Mouse (Mus musculus): Measurements from ENCODE around the gene Socs7. TPM values are rescaled to one million over a fixed set of nuclear protein-coding genes. Genes with fewer than 3 reads are reported as not detected.

Socs7 gene
- polyA plus RNA-seq, 1 experiment = 9.2 TPM

DNA sequence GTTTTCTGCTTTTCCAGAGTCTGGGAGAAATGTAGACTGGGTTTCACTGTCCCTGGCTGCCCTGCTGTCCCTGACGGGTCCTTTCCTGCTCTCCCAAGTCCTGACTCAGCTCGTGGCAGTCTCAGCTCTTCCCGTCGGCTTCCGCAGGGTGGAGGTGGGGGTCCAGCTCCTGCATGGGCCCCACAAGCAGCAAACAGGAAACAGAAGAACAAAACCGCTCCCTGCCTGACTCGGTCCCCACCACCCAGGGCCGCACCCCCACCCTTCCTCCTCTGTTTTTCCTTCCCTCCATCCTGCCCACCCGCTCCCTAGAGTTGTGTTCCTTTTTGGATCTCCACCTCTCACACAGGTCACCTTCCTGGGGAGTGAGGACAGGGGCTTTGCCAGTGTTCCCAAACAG lies 76.5 kb downstream of the Socs7 start:
- no peak overlapping the region for H3K27ac ChIP-seq (ENCODE audit: insufficient read depth, low read depth, low read length)
- no peak overlapping the region for H3K4me3 ChIP-seq (ENCODE audit: insufficient read depth, low read length)
- H3K4me1 ChIP-seq (ENCODE audit: control insufficient read depth, insufficient read depth, low read length) = peaks cover 32% of the 10 kb centered on the region
- TF ChIP-seq CTCF (IDR thresholded peaks at IDR 0.05; ENCODE audit: low read depth, low read length) = no peak
- TF ChIP-seq POLR2A (IDR thresholded peaks at IDR 0.05; ENCODE audit: borderline replicate concordance, low read depth, low read length) = no peak

DNA sequence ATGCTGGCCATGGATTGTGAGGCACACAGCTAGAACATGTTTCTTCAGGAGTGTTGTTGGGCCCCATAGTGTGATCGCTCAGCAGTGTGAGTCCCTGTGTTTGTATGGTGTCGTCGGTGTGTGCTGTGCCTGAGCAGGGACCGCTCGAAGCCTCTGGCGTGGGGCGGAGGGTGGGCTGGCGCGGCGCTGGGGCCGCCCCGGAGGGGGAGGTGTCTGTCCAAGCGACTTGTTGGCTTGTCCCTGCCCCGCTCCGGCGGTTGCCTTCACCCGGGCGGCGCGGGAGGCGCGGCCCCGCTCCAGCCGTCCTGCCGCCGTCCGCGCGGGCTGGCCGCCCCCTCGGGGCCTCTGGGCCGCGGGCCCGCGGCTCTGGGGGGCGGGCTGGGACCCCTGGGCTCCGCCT lies 77.6 kb downstream of the Socs7 start:
- no peak for TF ChIP-seq POLR2A (IDR thresholded peaks at IDR 0.05; ENCODE audit: borderline replicate concordance, low read depth, low read length)
- no peak for TF ChIP-seq CTCF (IDR thresholded peaks at IDR 0.05; ENCODE audit: low read depth, low read length)
- peak overlapping the region; percentile 55 for H3K4me3 ChIP-seq (ENCODE audit: insufficient read depth, low read length)
- H3K27ac ChIP-seq (ENCODE audit: insufficient read depth, low read depth, low read length) = no peak overlapping the region
- peaks cover 32% of the 10 kb centered on the region for H3K4me1 ChIP-seq (ENCODE audit: control insufficient read depth, insufficient read depth, low read length)

DNA sequence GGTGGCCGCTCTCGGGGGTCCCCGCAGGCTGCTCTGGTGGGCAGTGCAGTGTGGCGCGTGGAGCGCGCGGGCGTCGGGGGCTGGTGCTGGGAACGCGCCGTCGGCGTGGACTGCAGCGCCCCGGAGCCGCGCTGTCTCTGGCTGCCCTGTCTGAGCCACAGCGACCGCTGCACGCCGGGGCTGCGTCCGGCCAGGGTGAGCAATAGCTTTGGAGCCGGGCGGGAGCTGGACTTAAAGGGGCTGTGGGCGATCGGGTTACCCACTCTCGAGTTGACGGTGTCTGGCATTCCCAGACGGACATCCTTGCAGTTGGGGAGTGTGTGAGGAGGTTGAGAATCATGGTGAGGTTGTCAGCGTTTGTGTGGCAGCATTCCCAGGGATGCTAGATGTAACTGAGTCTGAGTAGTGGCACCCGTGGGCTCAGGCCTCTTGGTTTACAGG lies 78.1 kb downstream of the Socs7 start:
- no peak for TF ChIP-seq CTCF (IDR thresholded peaks at IDR 0.05; ENCODE audit: low read depth, low read length)
- no peak for TF ChIP-seq POLR2A (IDR thresholded peaks at IDR 0.05; ENCODE audit: borderline replicate concordance, low read depth, low read length)
- Histone ChIP-seq H3K4me1 (ENCODE audit: control insufficient read depth, insufficient read depth, low read length) (peaks cover 30% of the 10 kb centered on the region), H3K27ac (ENCODE audit: insufficient read depth, low read depth, low read length) (no peak overlapping the region), H3K4me3 (ENCODE audit: insufficient read depth, low read length) (peak overlapping the region; percentile 55)

DNA sequence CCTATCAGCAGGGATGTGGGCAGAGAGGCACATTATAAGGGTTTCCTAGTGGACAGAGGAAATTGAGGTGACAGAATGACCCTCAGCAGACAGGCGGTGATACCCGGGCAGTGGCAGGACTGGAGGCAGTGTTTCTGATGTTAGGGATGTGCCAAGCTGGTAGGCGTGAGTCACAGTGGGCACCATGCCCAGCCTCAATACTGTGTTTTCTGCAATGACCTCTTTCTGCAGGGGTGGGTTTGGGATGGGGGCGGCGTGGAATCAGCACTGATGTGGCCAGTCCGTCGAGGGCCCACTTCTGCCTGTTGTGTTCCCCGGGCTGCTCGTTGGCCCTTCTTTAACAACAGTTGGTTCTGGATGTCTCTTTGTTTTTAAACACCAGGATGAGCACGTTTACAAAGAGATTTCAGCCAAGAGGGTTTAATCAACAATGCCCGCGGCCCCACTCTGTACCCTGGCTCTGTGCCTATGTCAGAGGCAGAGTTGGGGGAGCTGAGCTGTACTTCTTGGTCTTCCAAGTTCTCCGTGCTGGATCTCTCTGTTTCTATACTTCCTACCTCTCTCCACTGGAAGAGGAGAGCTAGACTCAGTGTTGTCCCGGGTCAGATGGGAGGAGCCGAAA lies 78.8 kb downstream of the Socs7 start:
- H3K4me3 ChIP-seq (ENCODE audit: insufficient read depth, low read length) = no peak overlapping the region; the same call in 1 of the 2 replicates
- TF ChIP-seq POLR2A (IDR thresholded peaks at IDR 0.05; ENCODE audit: borderline replicate concordance, low read depth, low read length) (no peak), CTCF (IDR thresholded peaks at IDR 0.05; ENCODE audit: low read depth, low read length) (no peak)
- H3K27ac ChIP-seq (ENCODE audit: insufficient read depth, low read depth, low read length) = no peak overlapping the region
- H3K4me1 ChIP-seq (ENCODE audit: control insufficient read depth, insufficient read depth, low read length) = peaks cover 28% of the 10 kb centered on the region

DNA sequence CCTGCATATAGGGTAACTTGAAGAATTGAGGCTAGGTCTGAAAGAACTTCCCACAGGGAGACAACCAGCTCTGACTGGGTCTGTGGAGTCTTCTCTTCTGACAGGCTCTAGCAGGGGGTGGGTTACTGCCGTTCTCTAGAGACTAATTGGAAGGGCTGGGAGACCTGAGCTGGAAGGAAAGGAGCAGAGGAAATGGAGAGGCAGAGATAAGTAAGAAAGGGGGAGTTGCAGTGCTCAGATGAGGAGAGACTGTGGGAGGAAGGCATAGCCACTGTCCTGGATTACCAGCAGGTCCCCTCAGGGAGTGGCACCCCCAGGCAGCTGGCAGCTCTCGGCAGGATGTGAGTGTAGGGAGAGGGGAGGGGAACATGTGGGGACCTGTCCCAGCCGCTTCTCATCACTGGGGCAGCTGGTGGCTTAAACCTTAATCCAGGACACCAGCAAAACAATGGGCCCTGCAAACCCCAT lies 79.3 kb downstream of the Socs7 start:
- Histone ChIP-seq H3K4me3 (ENCODE audit: insufficient read depth, low read length) (no peak overlapping the region), H3K27ac (ENCODE audit: insufficient read depth, low read depth, low read length) (no peak overlapping the region), H3K4me1 (ENCODE audit: control insufficient read depth, insufficient read depth, low read length) (peaks cover 23% of the 10 kb centered on the region)
- no peak for TF ChIP-seq CTCF (IDR thresholded peaks at IDR 0.05; ENCODE audit: low read depth, low read length)
- TF ChIP-seq POLR2A (IDR thresholded peaks at IDR 0.05; ENCODE audit: borderline replicate concordance, low read depth, low read length) = no peak

DNA sequence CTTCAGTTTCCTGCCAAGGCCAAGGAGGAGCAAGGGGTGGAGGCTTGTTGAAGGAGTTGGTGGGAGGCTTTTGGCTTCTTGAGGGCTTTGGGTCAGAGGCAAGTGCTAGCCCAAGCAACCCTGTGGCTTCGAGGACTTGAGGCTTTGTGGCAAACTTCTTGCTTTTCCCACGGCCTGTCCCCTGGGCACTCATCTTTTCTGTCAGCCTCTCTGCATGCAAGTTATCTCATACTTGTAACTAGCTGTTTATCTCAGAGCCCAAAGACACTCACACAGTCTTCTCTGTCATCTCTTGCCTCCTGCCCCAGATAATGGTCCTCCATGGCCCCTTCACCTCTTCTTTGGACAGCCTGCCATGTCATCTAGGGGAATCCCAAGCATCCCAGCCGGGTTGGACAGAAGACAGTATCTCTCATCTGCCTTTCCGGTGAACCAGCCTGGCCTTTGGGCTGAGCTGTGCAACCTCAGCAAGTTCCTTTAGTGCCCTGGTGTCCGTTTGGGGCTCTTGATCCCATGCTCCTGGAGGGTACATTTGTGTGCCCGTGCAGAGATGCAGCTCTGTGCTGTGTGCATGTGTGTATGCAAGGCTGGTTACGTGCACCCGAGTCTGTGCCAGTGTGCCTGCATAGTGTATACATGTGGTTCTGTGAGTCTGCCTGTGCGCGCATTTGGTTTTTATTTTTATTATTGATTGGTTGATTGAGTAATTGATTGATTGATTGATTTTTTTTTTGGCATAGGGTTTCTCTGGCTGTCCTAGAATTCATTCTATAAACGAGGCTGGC lies 80.7 kb downstream of the Socs7 start:
- TF ChIP-seq POLR2A (IDR thresholded peaks at IDR 0.05; ENCODE audit: borderline replicate concordance, low read depth, low read length) = no peak
- no peak for TF ChIP-seq CTCF (IDR thresholded peaks at IDR 0.05; ENCODE audit: low read depth, low read length)
- H3K4me3 ChIP-seq (ENCODE audit: insufficient read depth, low read length) = no peak overlapping the region
- peaks cover 10% of the 10 kb centered on the region for H3K4me1 ChIP-seq (ENCODE audit: control insufficient read depth, insufficient read depth, low read length)
- no peak overlapping the region for H3K27ac ChIP-seq (ENCODE audit: insufficient read depth, low read depth, low read length)

DNA sequence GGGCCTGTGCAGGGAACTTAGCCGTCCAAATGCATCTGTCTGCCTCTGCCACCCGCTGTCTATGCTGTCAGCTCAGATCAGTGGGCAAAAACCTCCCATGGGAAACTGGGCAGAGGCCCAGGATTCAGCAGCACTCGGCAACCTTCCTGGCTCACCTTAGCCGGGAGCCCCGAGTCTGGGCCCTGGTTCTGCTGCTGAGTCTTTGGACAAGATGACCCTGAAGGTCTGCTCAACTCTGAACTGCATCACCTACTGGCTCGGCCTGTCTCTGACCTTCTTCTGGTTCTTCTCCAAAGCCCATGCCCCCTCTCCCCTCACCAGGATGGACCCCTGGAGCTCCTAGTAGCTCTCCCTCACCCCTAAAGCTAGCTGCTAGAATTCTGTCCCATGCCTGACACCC lies 83.2 kb downstream of the Socs7 start:
- Histone ChIP-seq H3K4me3 (ENCODE audit: insufficient read depth, low read length) (no peak overlapping the region), H3K4me1 (ENCODE audit: control insufficient read depth, insufficient read depth, low read length) (peaks cover 23% of the 10 kb centered on the region), H3K27ac (ENCODE audit: insufficient read depth, low read depth, low read length) (no peak overlapping the region)
- no peak for TF ChIP-seq POLR2A (IDR thresholded peaks at IDR 0.05; ENCODE audit: borderline replicate concordance, low read depth, low read length)
- no peak for TF ChIP-seq CTCF (IDR thresholded peaks at IDR 0.05; ENCODE audit: low read depth, low read length)

DNA sequence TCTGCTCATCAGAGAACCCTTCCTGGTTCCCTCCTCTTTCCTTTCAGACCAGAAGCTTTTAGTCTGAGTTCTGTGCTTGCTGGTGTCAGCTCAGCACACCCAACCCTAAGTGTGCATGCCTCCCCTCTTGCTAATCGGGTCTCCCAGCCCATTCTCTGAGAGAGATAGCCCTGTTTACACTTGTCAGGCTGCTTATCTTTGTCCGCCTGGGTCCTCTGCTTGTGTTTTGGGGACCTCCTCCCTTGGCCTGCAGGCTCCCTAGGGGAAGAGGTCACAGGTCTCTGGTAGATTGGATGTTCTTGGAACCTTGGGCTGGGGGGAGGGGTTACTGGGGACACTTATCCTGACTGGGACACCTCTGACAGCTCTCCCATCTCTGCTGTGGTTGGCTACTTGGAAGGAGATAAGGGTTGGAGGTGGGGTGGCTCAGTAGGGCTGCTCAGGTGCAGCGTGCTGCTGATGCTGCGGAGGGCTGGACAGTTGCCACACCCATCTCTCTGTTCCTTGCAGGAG lies 83.7 kb downstream of the Socs7 start:
- TF ChIP-seq POLR2A (IDR thresholded peaks at IDR 0.05; ENCODE audit: borderline replicate concordance, low read depth, low read length) (no peak), CTCF (IDR thresholded peaks at IDR 0.05; ENCODE audit: low read depth, low read length) (no peak)
- Histone ChIP-seq H3K4me1 (ENCODE audit: control insufficient read depth, insufficient read depth, low read length) (peaks cover 18% of the 10 kb centered on the region), H3K27ac (ENCODE audit: insufficient read depth, low read depth, low read length) (no peak overlapping the region), H3K4me3 (ENCODE audit: insufficient read depth, low read length) (no peak overlapping the region)

DNA sequence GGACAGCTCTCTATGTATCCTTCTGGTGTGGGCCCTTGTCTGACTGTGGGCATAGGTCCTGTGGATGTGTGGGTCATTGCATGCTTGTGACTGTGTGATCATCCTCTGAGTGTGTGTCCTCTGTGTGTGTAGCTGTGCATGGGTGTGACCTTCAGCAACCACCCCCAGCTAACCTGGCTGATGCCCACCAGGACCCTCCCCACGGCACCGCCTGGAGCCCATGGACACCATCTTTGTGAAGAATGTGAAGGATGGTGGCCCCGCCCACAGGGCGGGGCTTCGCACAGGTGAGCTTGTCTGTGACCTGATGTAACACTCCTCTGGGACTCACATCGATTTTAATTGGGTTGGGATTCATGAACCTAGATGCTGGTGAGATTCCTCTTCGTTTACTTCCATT lies 85.6 kb downstream of the Socs7 start:
- Histone ChIP-seq H3K27ac (ENCODE audit: insufficient read depth, low read depth, low read length) (no peak overlapping the region), H3K4me1 (ENCODE audit: control insufficient read depth, insufficient read depth, low read length) (peaks cover 18% of the 10 kb centered on the region), H3K4me3 (ENCODE audit: insufficient read depth, low read length) (no peak overlapping the region)
- no peak for TF ChIP-seq CTCF (IDR thresholded peaks at IDR 0.05; ENCODE audit: low read depth, low read length)
- no peak for TF ChIP-seq POLR2A (IDR thresholded peaks at IDR 0.05; ENCODE audit: borderline replicate concordance, low read depth, low read length)

Other genes starting within 250 kb of the Socs7 start
- gene Tbx21, start 247.2 kb upstream of the Socs7 start, polyA plus RNA-seq (2012; ENCODE audit: insufficient read depth, insufficient read length, missing spikeins) = not detected in 2 replicates
- gene Tbkbp1, start 211.1 kb upstream of the Socs7 start, polyA plus RNA-seq (2012; ENCODE audit: insufficient read depth, insufficient read length, missing spikeins) = 36.7 and 39.2 TPM in 2 replicates
- gene Kpnb1, start 174.7 kb upstream of the Socs7 start, polyA plus RNA-seq (2012; ENCODE audit: insufficient read depth, insufficient read length, missing spikeins) = 84.9 and 87.9 TPM in 2 replicates
- 102 and 112 TPM in 2 replicates for gene Npepps, start 81.9 kb upstream of the Socs7 start, polyA plus RNA-seq (2012; ENCODE audit: insufficient read depth, insufficient read length, missing spikeins)
- 33.0 and 37.6 TPM in 2 replicates for gene Mrpl45, start 46.8 kb upstream of the Socs7 start, polyA plus RNA-seq (2012; ENCODE audit: insufficient read depth, insufficient read length, missing spikeins)
- 0.12 TPM in 1 of 2 replicates, not detected in the other for gene Gpr179, start 10.5 kb upstream of the Socs7 start, polyA plus RNA-seq (2012; ENCODE audit: insufficient read depth, insufficient read length, missing spikeins)
- gene Arhgap23, start 53.0 kb downstream of the Socs7 start, polyA plus RNA-seq (2012; ENCODE audit: insufficient read depth, insufficient read length, missing spikeins) = 7.5 and 9.2 TPM in 2 replicates
- gene 4933428G20Rik, start 137.8 kb downstream of the Socs7 start, polyA plus RNA-seq (2012; ENCODE audit: insufficient read depth, insufficient read length, missing spikeins) = not detected in 2 replicates
- not detected in 2 replicates for gene Srcin1, start 213.6 kb downstream of the Socs7 start, polyA plus RNA-seq (2012; ENCODE audit: insufficient read depth, insufficient read length, missing spikeins)